ENCODE assay signal across 34 mouse cellular contexts in the genomic region with DNA sequence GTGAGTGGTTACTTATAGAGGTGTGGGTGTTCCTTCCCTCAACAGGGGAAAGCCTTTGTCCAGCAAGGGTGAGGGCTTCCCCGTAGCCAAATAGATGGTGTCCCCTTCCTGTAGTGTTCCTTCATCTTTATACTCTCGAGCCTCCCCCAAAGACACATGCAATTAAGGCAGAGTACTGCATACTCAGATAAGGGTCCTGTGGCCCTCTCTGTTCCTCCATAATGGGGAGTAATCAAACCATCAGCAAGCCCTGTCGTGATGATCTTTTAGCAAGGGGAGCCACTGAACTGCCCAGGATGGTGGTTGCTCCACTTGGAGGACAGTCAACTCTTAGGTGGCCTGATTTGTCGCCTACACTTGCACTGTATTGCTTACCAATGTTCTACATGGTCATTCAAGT.
DNase-seq lines count a peak whose midpoint lies in the region; ATAC-seq lines count a peak whose summit lies in the region.
"Had no signal": no experiment of that assay in that cellular context is flagged by ENCODE, and none has a peak within 500 bp of the region (broad histone marks: within the 10 kb centered on the region; RNA-seq: fewer than 3 reads in every experiment).

No protein-coding gene starts in this region.

- H3K27ac ChIP-seq in neural tube, embryonic 15.5 days (replicated peaks), result no peak overlapping the region
- no peak overlapping the region for H3K27ac ChIP-seq in liver, embryonic 16.5 days (ENCODE audit: low read length)
- H3K27ac ChIP-seq: embryonic facial prominence, embryonic 13.5 days; forebrain, embryonic 10.5 days; hindbrain, embryonic 13.5 days; left cerebral cortex, adult 2 months; limb, embryonic 13.5 days; macrophage; neural tube, embryonic 13.5 days; stomach, embryonic 15.5 days had no signal

- no peak for DNase-seq in frontal cortex, postnatal 14 days (ENCODE audit: low spot score in 2 of 2)
- DNase-seq in neural tube, embryonic 10.5 days (ENCODE audit: extremely low spot score, low spot score), result peak; percentile 4
- no peak for DNase-seq in layer of hippocampus, adult 9-11 months
- DNase-seq in ovary, adult 18-20 months (ENCODE audit: low spot score), result no peak
- DNase-seq: adrenal gland, postnatal 25 days; cerebellum, adult 11-12 months; cerebellum, adult 9-11 months; embryo, embryonic 11 days; forebrain, postnatal 0 days; gastrocnemius, postnatal 14 days; heart, postnatal 36 days; kidney, adult 11 months; kidney, postnatal 14 days; lung, adult 2 months; lung, postnatal 10 days; retina, postnatal 1 day; right cerebral cortex, postnatal 14 days; thymus, adult 2 months; thymus, postnatal 4 days had no signal

- H3K9me3 ChIP-seq in neural tube, embryonic 15.5 days (replicated peaks), result no peaks in the 10 kb centered on the region
- no peaks in the 10 kb centered on the region for H3K9me3 ChIP-seq in liver, embryonic 16.5 days (replicated peaks; ENCODE audit: control insufficient read depth, low read length)
- H3K9me3 ChIP-seq: embryonic facial prominence, embryonic 13.5 days; forebrain, embryonic 10.5 days; G1E; hindbrain, embryonic 13.5 days; limb, embryonic 13.5 days; stomach, embryonic 15.5 days had no signal

- H3K27me3 ChIP-seq in neural tube, embryonic 15.5 days (replicated peaks), result no peaks in the 10 kb centered on the region
- no peaks in the 10 kb centered on the region for H3K27me3 ChIP-seq in liver, embryonic 16.5 days (ENCODE audit: control insufficient read depth, insufficient read depth, low read depth, low read length)
- H3K27me3 ChIP-seq: embryonic facial prominence, embryonic 13.5 days; limb, embryonic 13.5 days; neural tube, embryonic 13.5 days; stomach, embryonic 15.5 days had no signal

- H3K4me1 ChIP-seq in neural tube, embryonic 15.5 days, result no peaks in the 10 kb centered on the region
- no peaks in the 10 kb centered on the region for H3K4me1 ChIP-seq in liver, embryonic 16.5 days (ENCODE audit: control insufficient read depth, low read depth, low read length)
- H3K4me1 ChIP-seq: embryonic facial prominence, embryonic 13.5 days; limb, embryonic 13.5 days; neural tube, embryonic 13.5 days; stomach, embryonic 15.5 days had no signal

- no peak overlapping the region for H3K9ac ChIP-seq in neural tube, embryonic 15.5 days (replicated peaks)
- no peak overlapping the region for H3K9ac ChIP-seq in liver, embryonic 16.5 days (ENCODE audit: low read depth, low read length)
- H3K9ac ChIP-seq: embryonic facial prominence, embryonic 13.5 days; forebrain, postnatal 0 days; hindbrain, embryonic 13.5 days; limb, embryonic 13.5 days; neural tube, embryonic 13.5 days; stomach, embryonic 15.5 days had no signal

- no peak overlapping the region for H3K4me2 ChIP-seq in neural tube, embryonic 15.5 days
- no peak overlapping the region for H3K4me2 ChIP-seq in liver, embryonic 16.5 days (ENCODE audit: low read depth, low read length)
- H3K4me2 ChIP-seq: embryonic facial prominence, embryonic 13.5 days; heart, embryonic 11.5 days; hindbrain, embryonic 13.5 days; limb, embryonic 13.5 days; midbrain, embryonic 11.5 days; neural tube, embryonic 13.5 days; stomach, embryonic 15.5 days had no signal

- WGBS in neural tube, embryonic 15.5 days, result 93% methylated on average over 4 of the region's 4 CpGs
- 46% methylated on average over 4 of the region's 4 CpGs for WGBS in liver, embryonic 16.5 days (ENCODE audit: insufficient replicate concordance)

- peaks cover 19% of the 10 kb centered on the region for H3K36me3 ChIP-seq in neural tube, embryonic 15.5 days
- H3K36me3 ChIP-seq in liver, embryonic 16.5 days (ENCODE audit: control insufficient read depth, insufficient read depth), result peaks cover 13% of the 10 kb centered on the region
- H3K36me3 ChIP-seq: limb, embryonic 13.5 days had no signal

- ATAC-seq in frontal cortex, adult (ENCODE audit: low TSS enrichment), result peak; percentile 13; the same call in 1 of the 2 replicates
- ATAC-seq in neural tube, embryonic 15.5 days (ENCODE audit: low FRiP score), result no peak
- peak; percentile 30; the same call in 1 of the 2 replicates for ATAC-seq in liver, embryonic 16.5 days (ENCODE audit: low read depth)
- ATAC-seq: forebrain, postnatal 0 days had no signal

- no peak overlapping the region for H3K4me3 ChIP-seq in neural tube, embryonic 15.5 days (replicated peaks)
- H3K4me3 ChIP-seq in liver, embryonic 16.5 days (ENCODE audit: low read depth, low read length), result no peak overlapping the region
- H3K4me3 ChIP-seq: embryonic facial prominence, embryonic 13.5 days; forebrain, embryonic 10.5 days; hindbrain, embryonic 13.5 days; left cerebral cortex, adult 2 months; limb, embryonic 13.5 days; myocyte; neural tube, embryonic 13.5 days; stomach, embryonic 15.5 days had no signal
